18 mouse cellular contexts compared by ENCODE assay signal in genomic region chr11:75669853-75670200, GRCm38 (mm10). TPM values are rescaled to one million over a fixed set of nuclear protein-coding genes. Genes with fewer than 3 reads are reported as not detected.
DNase-seq lines count a peak whose midpoint lies in the region; ATAC-seq lines count a peak whose summit lies in the region.
"Had no signal": no experiment of that assay in that cellular context is flagged by ENCODE, and none has a peak within 500 bp of the region (broad histone marks: within the 10 kb centered on the region; RNA-seq: fewer than 3 reads in every experiment).

No protein-coding gene starts in this region.

- ATAC-seq in megakaryocyte, adult 5-6 weeks (ENCODE audit: poor library complexity, severe bottlenecking) = peak; percentile 80
- ATAC-seq in monocyte, adult 5-6 weeks (replicated peaks; ENCODE audit: insufficient number of reproducible peaks, low FRiP score, low TSS enrichment, poor library complexity, severe bottlenecking) = 0 out of 2 replicates have a peak, but pooled peaks have one; percentile 37
- ATAC-seq: forebrain, embryonic 15.5 days had no signal

- DNase-seq in heart, adult 11 months = peak; percentile 88
- no peak for DNase-seq in heart, adult 8-10 months (ENCODE audit: low spot score)
- peak; percentile 68 for DNase-seq in 416B (ENCODE audit: low read depth)
- DNase-seq in retina, embryonic 14.5 days (ENCODE audit: low spot score) = no peak
- no peak for DNase-seq in ovary, postnatal 36 days (ENCODE audit: low spot score)
- DNase-seq in adrenal gland, postnatal 4 days (ENCODE audit: low spot score in 2 of 2) = no peak
- DNase-seq: adrenal gland, adult 2 months; adrenal gland, postnatal 14 days; B cell, adult 2 months; cerebellum, adult 11-12 months; cerebellum, adult 8-10 months; cerebellum, postnatal 10 days; embryo, embryonic 11 days; gastrocnemius, postnatal 25 days; heart, postnatal 14 days had no signal

RNA-seq across cellular contexts. Expression of gene Crk, which starts 9.2 kb away (rescaled TPM):
- total RNA-seq in heart, adult 8-10 months (2022) = 10 to 100 TPM; 73.0 to 84.5 (median 75.2) TPM
- total RNA-seq in megakaryocyte, adult 5-6 weeks (2015) = 52.1 and 54.9 TPM in 2 replicates
- total RNA-seq in megakaryocyte, adult 5-6 weeks (2017) = 50.7 and 56.2 TPM in 2 replicates
- total RNA-seq in monocyte, adult 5-6 weeks (2017) = 101 to 126 TPM (median 121 TPM) in 3 replicates
- total RNA-seq in adrenal gland, postnatal 4 days (2021) = 100 to 1,000 TPM; 106 to 108 TPM

RNA-seq across cellular contexts. Expression of gene Myo1c, which starts 19.5 kb away (rescaled TPM):
- total RNA-seq in heart, adult 8-10 months (2022) = 10 to 100 TPM; 84.0 to 98.9 (median 92.7) TPM
- total RNA-seq in megakaryocyte, adult 5-6 weeks (2015) = 21.2 and 28.4 TPM in 2 replicates
- 25.3 and 29.2 TPM in 2 replicates for total RNA-seq in megakaryocyte, adult 5-6 weeks (2017)
- total RNA-seq in monocyte, adult 5-6 weeks (2017) = 93.0 to 115 TPM (median 97.0 TPM) in 3 replicates
- total RNA-seq in adrenal gland, postnatal 4 days (2021) = 100 to 1,000 TPM; 122 to 132 TPM

RNA-seq across cellular contexts. Expression of gene Inpp5k, which starts 39.0 kb away (rescaled TPM):
- total RNA-seq in heart, adult 8-10 months (2022) = 10 to 100 TPM; 29.3 to 34.3 (median 32.3) TPM
- 76.2 and 79.9 TPM in 2 replicates for total RNA-seq in megakaryocyte, adult 5-6 weeks (2015)
- 44.5 and 46.5 TPM in 2 replicates for total RNA-seq in megakaryocyte, adult 5-6 weeks (2017)
- 68.4 to 82.5 TPM (median 80.2 TPM) in 3 replicates for total RNA-seq in monocyte, adult 5-6 weeks (2017)
- total RNA-seq in adrenal gland, postnatal 4 days (2021) = 10 to 100 TPM; 59.8 to 64.4 TPM

Comparison
In these comparisons a context has a peak if more than half of its experiments do, and no peak if none do; other contexts are left out.
1. DNase-seq: peak in heart, adult 11 months (single experiment) and 416B (single experiment); none in heart, adult 8-10 months (single experiment), retina, embryonic 14.5 days (single experiment), ovary, postnatal 36 days (single experiment) and adrenal gland, postnatal 4 days (0 of 2).